Mouse (Mus musculus): ENCODE results near the gene Fli1. TPM values are rescaled to one million over a fixed set of nuclear protein-coding genes. Genes with fewer than 3 reads are reported as not detected.

The Fli1 gene
- polyA plus RNA-seq, 1 experiment from 2014 or later = 53.5 TPM

- DNase-seq (ENCODE audit: low spot score) = no peak
These were observed 39.2 kb downstream of the Fli1 start for GRCm38 (mm10) chr9:32503423-32503822.

GRCm38 (mm10) chr9:32502256-32503010 lies 40.2 kb downstream of the Fli1 start:
- no peak for DNase-seq (ENCODE audit: low spot score)

- no peak for DNase-seq (ENCODE audit: low spot score)
These were observed 41.8 kb downstream of the Fli1 start for GRCm38 (mm10) chr9:32500886-32501285.

- peak; percentile 43 for DNase-seq (ENCODE audit: low spot score)
These were observed 42.6 kb downstream of the Fli1 start for GRCm38 (mm10) chr9:32500063-32500462.

- DNase-seq (ENCODE audit: low spot score) = peak; percentile 64
These were observed 43.2 kb downstream of the Fli1 start for GRCm38 (mm10) chr9:32499469-32499868.

GRCm38 (mm10) chr9:32495643-32495997 lies 47.0 kb downstream of the Fli1 start:
- DNase-seq (ENCODE audit: low spot score) = peak; percentile 82

GRCm38 (mm10) chr9:32494891-32495642 lies 47.6 kb downstream of the Fli1 start:
- no peak for DNase-seq (ENCODE audit: low spot score)

- no peak for DNase-seq (ENCODE audit: low spot score)
These were observed 48.9 kb downstream of the Fli1 start for GRCm38 (mm10) chr9:32493588-32494423.

GRCm38 (mm10) chr9:32492753-32493152 lies 49.9 kb downstream of the Fli1 start:
- DNase-seq (ENCODE audit: low spot score) = no peak

- no peak for DNase-seq (ENCODE audit: low spot score)
These were observed 51.2 kb downstream of the Fli1 start for GRCm38 (mm10) chr9:32491484-32491883.

GRCm38 (mm10) chr9:32489794-32490358 lies 52.8 kb downstream of the Fli1 start:
- DNase-seq (ENCODE audit: low spot score) = no peak

GRCm38 (mm10) chr9:32489315-32489714 lies 53.3 kb downstream of the Fli1 start:
- peak; percentile 65 for DNase-seq (ENCODE audit: low spot score)

GRCm38 (mm10) chr9:32488627-32489026 lies 54.0 kb downstream of the Fli1 start:
- DNase-seq (ENCODE audit: low spot score) = no peak

- DNase-seq (ENCODE audit: low spot score) = no peak
These were observed 54.8 kb downstream of the Fli1 start for GRCm38 (mm10) chr9:32487823-32488222.

GRCm38 (mm10) chr9:32487401-32487800 lies 55.3 kb downstream of the Fli1 start:
- peak; percentile 50 for DNase-seq (ENCODE audit: low spot score)

GRCm38 (mm10) chr9:32480418-32480817 lies 62.2 kb downstream of the Fli1 start:
- no peak for DNase-seq (ENCODE audit: low spot score)

- DNase-seq (ENCODE audit: low spot score) = no peak
These were observed 63.9 kb downstream of the Fli1 start for GRCm38 (mm10) chr9:32478799-32479198.

GRCm38 (mm10) chr9:32478087-32478486 lies 64.6 kb downstream of the Fli1 start:
- DNase-seq (ENCODE audit: low spot score) = no peak

- DNase-seq (ENCODE audit: low spot score) = no peak
These were observed 66.1 kb downstream of the Fli1 start for GRCm38 (mm10) chr9:32476604-32477003.

GRCm38 (mm10) chr9:32474621-32475390 lies 67.9 kb downstream of the Fli1 start:
- DNase-seq (ENCODE audit: low spot score) = no peak

- DNase-seq (ENCODE audit: low spot score) = no peak
These were observed 70.3 kb downstream of the Fli1 start for GRCm38 (mm10) chr9:32472346-32472745.

Data from thymus, postnatal 0 days (tissue).